Mouse (Mus musculus): ENCODE results near the gene Fadd. TPM values are rescaled to one million over a fixed set of nuclear protein-coding genes. Genes with fewer than 3 reads are reported as not detected.

Fadd gene
- polyA plus RNA-seq, 1 experiment from 2014 or later = 4.1 TPM

DNA sequence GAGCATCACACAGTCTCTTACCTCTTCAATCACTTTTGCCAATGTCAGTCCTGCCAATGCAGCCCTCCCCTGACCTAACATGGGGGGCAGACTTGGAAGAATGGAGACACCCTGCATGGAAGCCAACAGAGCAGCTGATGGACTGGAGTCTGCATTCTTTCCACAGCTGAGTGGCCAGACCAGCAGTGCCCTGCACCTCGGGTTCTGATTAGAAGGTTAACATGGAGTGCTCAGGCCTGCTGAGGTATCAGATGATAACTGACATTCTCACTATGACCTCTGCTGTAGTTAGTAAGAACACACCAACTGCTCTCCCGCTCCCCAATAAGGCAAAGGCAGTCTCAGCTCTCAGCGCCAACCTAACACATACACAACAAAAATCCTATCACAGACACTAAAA lies 37.0 kb downstream of the Fadd start:
- DNase-seq = no peak
- 82% methylated on average over 3 of the region's 3 CpGs for WGBS (ENCODE audit: insufficient replicate concordance)
- no peak overlapping the region for H3K27ac ChIP-seq (ENCODE audit: low read depth)

DNA sequence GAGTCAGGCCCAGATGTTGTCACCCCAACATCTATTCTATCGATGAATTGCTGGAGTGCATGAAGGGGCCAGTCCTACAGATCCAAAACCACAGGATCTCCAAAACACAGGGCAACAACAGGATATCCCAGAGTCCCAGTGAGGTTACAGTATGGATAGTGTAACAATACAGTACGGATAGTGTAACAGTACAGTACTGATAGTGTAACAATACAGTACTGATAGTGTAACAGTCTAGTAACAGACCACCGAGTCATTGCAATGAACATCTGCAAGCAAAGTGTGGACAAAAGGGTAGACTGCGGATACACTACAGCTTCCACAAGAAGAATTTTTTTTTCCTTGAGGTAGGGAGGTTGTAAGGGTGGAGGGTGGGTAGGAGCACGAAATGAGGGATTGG lies 40.9 kb downstream of the Fadd start:
- Histone ChIP-seq H3K4me3 (ENCODE audit: low read depth, low read length) (no peak overlapping the region), H3K4me1 (ENCODE audit: insufficient read depth) (peaks cover 3% of the 10 kb centered on the region; the same call in 1 of the 2 replicates), H3K27ac (ENCODE audit: low read depth) (no peak overlapping the region), H3K36me3 (replicated peaks; ENCODE audit: insufficient read depth, low read length) (no peaks in the 10 kb centered on the region; the same call in 1 of the 2 replicates), H3K27me3 (ENCODE audit: insufficient read depth, low read length) (no peaks in the 10 kb centered on the region), H3K9ac (replicated peaks) (no peak overlapping the region), H3K4me2 (ENCODE audit: low read depth, low read length) (no peak overlapping the region), H3K9me3 (ENCODE audit: low read length) (no peaks in the 10 kb centered on the region)
- no peak for ATAC-seq
- DNase-seq = no peak
- 74% methylated on average over 5 of the region's 5 CpGs for WGBS (ENCODE audit: insufficient replicate concordance)
- TF ChIP-seq EP300 (IDR thresholded peaks at IDR 0.05; ENCODE audit: low read depth) = no peak
- TF ChIP-seq CTCF (IDR thresholded peaks at IDR 0.05; ENCODE audit: low read depth) = no peak

More for the DNA sequence above, 37.0 kb downstream of the Fadd start:
- Histone ChIP-seq H3K4me3 (ENCODE audit: low read depth, low read length) (no peak overlapping the region), H3K4me1 (ENCODE audit: insufficient read depth) (peaks cover 3% of the 10 kb centered on the region), H3K9me3 (ENCODE audit: low read length) (no peaks in the 10 kb centered on the region), H3K4me2 (ENCODE audit: low read depth, low read length) (no peak overlapping the region), H3K9ac (replicated peaks) (no peak overlapping the region), H3K27me3 (ENCODE audit: insufficient read depth, low read length) (no peaks in the 10 kb centered on the region), H3K36me3 (replicated peaks; ENCODE audit: insufficient read depth, low read length) (peaks cover 2% of the 10 kb centered on the region; the same call in 1 of the 2 replicates)
- ATAC-seq = no peak
- TF ChIP-seq EP300 (IDR thresholded peaks at IDR 0.05; ENCODE audit: low read depth) (no peak), CTCF (IDR thresholded peaks at IDR 0.05; ENCODE audit: low read depth) (no peak)

DNA sequence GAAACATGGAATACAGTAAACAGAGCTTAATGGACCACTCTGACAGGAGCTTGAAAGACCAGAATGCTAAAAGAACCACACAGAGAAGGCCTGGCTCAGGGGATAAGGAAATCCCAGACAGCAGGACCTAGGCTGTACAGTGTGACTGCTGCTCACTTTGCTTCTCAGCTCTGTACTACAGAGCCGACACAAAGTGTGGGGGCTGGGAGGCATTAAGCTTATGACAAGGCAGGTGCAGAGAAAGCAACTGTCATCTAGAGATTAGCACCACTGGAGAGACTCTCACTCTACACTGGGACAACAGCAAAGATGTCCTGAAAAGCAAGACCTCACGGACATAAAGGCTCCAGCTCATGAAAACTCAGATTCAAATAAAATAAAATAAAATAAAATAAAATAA lies 43.1 kb downstream of the Fadd start:
- H3K9ac ChIP-seq (replicated peaks) = no peak overlapping the region
- no peaks in the 10 kb centered on the region for H3K9me3 ChIP-seq (ENCODE audit: low read length)
- no peak overlapping the region; the same call in 1 of the 2 replicates for H3K27ac ChIP-seq (ENCODE audit: low read depth)
- H3K36me3 ChIP-seq (replicated peaks; ENCODE audit: insufficient read depth, low read length) = no peaks in the 10 kb centered on the region; the same call in 1 of the 2 replicates
- peak; percentile 61 for TF ChIP-seq EP300 (IDR thresholded peaks at IDR 0.05; ENCODE audit: low read depth)
- no peak for TF ChIP-seq CTCF (IDR thresholded peaks at IDR 0.05; ENCODE audit: low read depth)
- no peaks in the 10 kb centered on the region for H3K27me3 ChIP-seq (ENCODE audit: insufficient read depth, low read length)
- ATAC-seq (peak; percentile 91), DNase-seq (no peak)
- H3K4me1 ChIP-seq (ENCODE audit: insufficient read depth) = peaks cover 3% of the 10 kb centered on the region; the same call in 1 of the 2 replicates
- WGBS (ENCODE audit: insufficient replicate concordance) = 40% methylated on average over 2 of the region's 2 CpGs
- H3K4me2 ChIP-seq (ENCODE audit: low read depth, low read length) = no peak overlapping the region
- no peak overlapping the region for H3K4me3 ChIP-seq (ENCODE audit: low read depth, low read length)

DNA sequence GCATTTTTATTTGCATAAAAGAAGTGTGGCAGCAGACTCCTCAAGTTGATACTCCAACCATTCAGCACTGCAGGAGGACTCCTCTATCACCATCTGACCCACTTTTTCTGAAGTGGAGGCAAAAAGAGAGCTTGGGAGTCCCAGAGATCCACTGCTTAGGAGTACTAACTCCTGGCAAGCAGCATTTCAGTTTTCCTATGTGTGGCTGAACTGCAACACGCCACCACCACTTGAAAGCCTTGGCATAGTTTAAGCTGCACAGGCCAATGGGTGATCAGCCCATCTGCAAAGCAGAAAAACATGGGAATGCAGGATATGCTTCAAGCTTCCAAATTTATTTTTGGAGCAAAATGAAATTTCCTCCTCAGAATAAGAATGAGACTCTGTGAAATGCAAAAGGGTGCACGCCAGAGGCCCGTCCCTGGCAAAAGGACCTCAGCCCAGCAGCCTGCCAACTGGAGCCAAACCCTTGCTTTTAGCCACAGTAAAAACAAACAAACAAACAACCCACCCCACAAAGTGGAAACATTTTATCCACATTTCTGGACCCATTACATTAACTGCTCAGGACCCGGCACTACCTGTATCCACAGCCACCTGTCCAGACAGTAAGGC lies 44.1 kb downstream of the Fadd start:
- Histone ChIP-seq H3K27me3 (ENCODE audit: insufficient read depth, low read length) (no peaks in the 10 kb centered on the region), H3K36me3 (replicated peaks; ENCODE audit: insufficient read depth, low read length) (no peaks in the 10 kb centered on the region; the same call in 1 of the 2 replicates), H3K9ac (replicated peaks) (no peak overlapping the region), H3K9me3 (ENCODE audit: low read length) (no peaks in the 10 kb centered on the region), H3K4me3 (ENCODE audit: low read depth, low read length) (no peak overlapping the region), H3K4me2 (ENCODE audit: low read depth, low read length) (no peak overlapping the region), H3K27ac (ENCODE audit: low read depth) (no peak overlapping the region), H3K4me1 (ENCODE audit: insufficient read depth) (peaks cover 3% of the 10 kb centered on the region; the same call in 1 of the 2 replicates)
- TF ChIP-seq CTCF (IDR thresholded peaks at IDR 0.05; ENCODE audit: low read depth) (no peak), EP300 (IDR thresholded peaks at IDR 0.05; ENCODE audit: low read depth) (no peak)
- WGBS (ENCODE audit: insufficient replicate concordance) = 86% methylated on average over 4 of the region's 4 CpGs
- ATAC-seq (no peak), DNase-seq (no peak)

DNA sequence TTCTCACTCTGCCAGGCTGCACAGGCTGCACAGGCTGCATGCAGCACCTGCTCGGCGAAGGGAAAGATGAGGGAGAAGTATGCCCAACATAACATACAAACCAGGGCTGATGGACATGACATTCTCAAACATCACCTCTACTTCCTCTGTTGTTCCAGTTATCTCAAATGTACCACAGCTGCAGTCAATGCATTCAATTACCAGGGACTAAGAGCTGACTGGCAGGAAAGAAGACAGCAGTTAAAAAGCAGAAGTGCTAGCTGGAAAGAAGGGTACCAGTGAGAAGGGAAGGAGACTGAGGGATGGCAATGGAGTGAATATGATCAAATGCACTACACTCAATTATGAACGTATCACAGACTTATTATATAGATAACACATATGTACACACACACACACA lies 45.9 kb downstream of the Fadd start:
- H3K36me3 ChIP-seq (replicated peaks; ENCODE audit: insufficient read depth, low read length) = no peaks in the 10 kb centered on the region; the same call in 1 of the 2 replicates
- H3K27ac ChIP-seq (ENCODE audit: low read depth) = no peak overlapping the region
- ATAC-seq (no peak), DNase-seq (no peak)
- no peaks in the 10 kb centered on the region for H3K27me3 ChIP-seq (ENCODE audit: insufficient read depth, low read length)
- H3K4me3 ChIP-seq (ENCODE audit: low read depth, low read length) = no peak overlapping the region
- 55% methylated on average over 3 of the region's 3 CpGs for WGBS (ENCODE audit: insufficient replicate concordance)
- no peak overlapping the region for H3K9ac ChIP-seq (replicated peaks)
- H3K4me1 ChIP-seq (ENCODE audit: insufficient read depth) = peaks cover 5% of the 10 kb centered on the region; the same call in 1 of the 2 replicates
- TF ChIP-seq EP300 (IDR thresholded peaks at IDR 0.05; ENCODE audit: low read depth) (no peak), CTCF (IDR thresholded peaks at IDR 0.05; ENCODE audit: low read depth) (no peak)
- H3K9me3 ChIP-seq (ENCODE audit: low read length) = no peaks in the 10 kb centered on the region
- no peak overlapping the region for H3K4me2 ChIP-seq (ENCODE audit: low read depth, low read length)

DNA sequence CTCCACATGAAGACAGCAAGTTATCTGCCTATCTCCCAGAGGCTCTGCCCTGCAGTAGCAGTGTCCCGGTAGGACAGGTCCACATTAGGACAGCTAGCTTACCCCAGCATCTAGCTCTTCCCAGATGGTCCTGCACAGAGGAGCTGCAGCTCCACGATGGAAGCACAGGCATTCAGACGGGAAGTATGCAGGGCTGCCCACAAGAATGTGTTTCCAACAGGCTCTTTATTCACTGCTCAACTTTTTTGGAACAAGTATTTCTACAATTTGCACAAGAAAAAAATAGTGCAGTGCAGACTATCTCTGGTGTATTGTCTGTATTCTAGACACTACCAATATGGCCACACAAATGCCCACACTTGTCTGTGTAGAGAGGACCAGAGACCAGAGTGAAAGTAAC lies 47.5 kb downstream of the Fadd start:
- DNase-seq (no peak), ATAC-seq (no peak)
- 66% methylated on average over 3 of the region's 3 CpGs for WGBS (ENCODE audit: insufficient replicate concordance)
- H3K4me3 ChIP-seq (ENCODE audit: low read depth, low read length) = no peak overlapping the region
- H3K36me3 ChIP-seq (replicated peaks; ENCODE audit: insufficient read depth, low read length) = no peaks in the 10 kb centered on the region
- no peaks in the 10 kb centered on the region for H3K27me3 ChIP-seq (ENCODE audit: insufficient read depth, low read length)
- H3K9ac ChIP-seq (replicated peaks) = no peak overlapping the region
- H3K4me2 ChIP-seq (ENCODE audit: low read depth, low read length) = no peak overlapping the region
- peaks cover 5% of the 10 kb centered on the region; the same call in 1 of the 2 replicates for H3K4me1 ChIP-seq (ENCODE audit: insufficient read depth)
- no peaks in the 10 kb centered on the region for H3K9me3 ChIP-seq (ENCODE audit: low read length)
- H3K27ac ChIP-seq (ENCODE audit: low read depth) = no peak overlapping the region
- TF ChIP-seq CTCF (IDR thresholded peaks at IDR 0.05; ENCODE audit: low read depth) (no peak), EP300 (IDR thresholded peaks at IDR 0.05; ENCODE audit: low read depth) (no peak)
